Mouse (Mus musculus): Measurements from ENCODE around the gene 4930564D02Rik.

DNA sequence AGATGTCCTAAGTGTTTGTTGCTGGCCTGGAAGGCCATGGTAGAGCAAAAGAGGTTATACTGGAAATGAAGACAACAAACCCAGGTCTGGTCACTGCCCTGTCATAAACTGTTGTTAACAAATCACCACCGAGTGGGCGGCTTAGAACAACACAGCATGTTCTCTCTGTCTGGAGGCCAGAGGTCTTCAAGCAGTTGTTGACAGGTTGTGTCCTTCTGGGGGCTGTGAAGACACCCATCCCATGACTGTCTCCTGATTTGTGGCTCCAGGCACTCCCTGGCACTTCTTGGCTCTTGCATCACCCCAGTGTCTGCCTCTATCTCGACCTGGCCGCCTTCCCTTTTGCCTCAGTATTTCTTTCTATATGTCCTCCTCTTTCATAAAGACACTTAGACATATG lies 11.0 kb upstream of the 4930564D02Rik start:
- TF ChIP-seq CTCF (IDR thresholded peaks at IDR 0.05; ENCODE audit: borderline replicate concordance, insufficient read depth, low read length) (no peak), POLR2A (IDR thresholded peaks at IDR 0.05; ENCODE audit: low read depth, low read length) (no peak)

Data from embryonic fibroblast, embryonic 13.5 days (primary cell).